Mouse (Mus musculus): ENCODE measurements around the gene Cdkn1c. TPM values are rescaled to one million over a fixed set of nuclear protein-coding genes. Genes with fewer than 3 reads are reported as not detected.
A peak's percentile ranks its signal among the peaks of the same experiment; 100 is the strongest.

Cdkn1c gene
- 329 and 443 TPM in 2 replicates for polyA plus RNA-seq (2016; fragmentation: Nextera tagmentation; extraction: Ambion mirVana)

DNA sequence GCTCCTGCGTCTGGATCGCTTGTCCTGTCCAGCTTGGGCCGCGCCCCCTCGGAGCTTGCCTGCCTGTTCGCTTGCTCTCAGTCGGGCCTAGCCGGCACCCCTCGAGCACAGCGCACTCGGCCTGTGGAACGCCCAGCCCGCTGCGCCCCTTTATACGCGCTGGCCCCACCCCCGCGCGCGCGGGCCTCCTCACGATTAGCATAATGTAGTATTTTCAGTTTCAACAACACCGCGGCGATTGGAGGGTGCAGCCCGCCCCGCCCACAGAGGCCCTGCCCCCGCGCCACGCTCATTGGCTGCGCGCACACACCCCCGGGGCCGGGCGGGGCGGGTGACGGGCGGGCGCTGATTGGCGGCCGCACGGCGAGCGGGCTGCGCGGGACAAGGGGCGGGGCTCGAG, at the start of gene Cdkn1c:
Gene Cdkn1c, minus strand, starts transcription at position 177 of the 400 bp plus-strand sequence.
- Histone ChIP-seq H3K9me3 (replicated peaks) (peaks cover 55% of the 10 kb centered on the region), H3K4me3 (peak within 1 kb of the TSS; percentile 59), H3K4me1 (peaks cover 59% of the 10 kb centered on the region), H3K27ac (replicated peaks) (peak within 1 kb of the TSS; percentile 90), H3K36me3 (peaks cover 10% of the 10 kb centered on the region), H3K27me3 (ENCODE audit: low read depth, poor library complexity, severe bottlenecking) (peaks cover 75% of the 10 kb centered on the region)
- DNase-seq (ENCODE audit: low spot score) = peak; percentile 92
- 42% methylated on average over 48 of the region's 48 CpGs for WGBS

DNA sequence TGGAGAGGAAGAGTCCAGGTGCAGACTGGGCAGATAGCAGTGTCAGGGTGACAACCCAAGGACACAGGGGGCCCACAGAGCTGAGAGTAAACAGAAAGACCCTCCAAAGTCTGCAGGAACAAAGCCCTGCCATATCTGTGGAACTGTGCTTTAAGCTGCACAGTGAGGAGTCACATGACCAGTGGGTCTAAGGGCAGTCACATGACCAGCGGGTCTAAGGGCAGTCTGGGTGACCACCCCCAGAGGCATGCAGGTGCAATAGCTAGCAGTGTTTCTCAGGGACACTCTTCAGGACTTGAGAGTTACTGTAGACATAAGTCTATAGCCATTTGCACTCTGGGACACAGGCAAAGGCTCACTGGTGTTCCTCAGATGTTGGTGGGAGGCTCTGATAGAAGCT, 48.7 kb upstream of the Cdkn1c start:
- Histone ChIP-seq H3K27ac (replicated peaks) (no peak overlapping the region), H3K4me1 (no peaks in the 10 kb centered on the region), H3K27me3 (ENCODE audit: low read depth, poor library complexity, severe bottlenecking) (peaks cover 9% of the 10 kb centered on the region), H3K9me3 (replicated peaks) (no peaks in the 10 kb centered on the region), H3K36me3 (peaks cover 27% of the 10 kb centered on the region), H3K4me3 (no peak overlapping the region)
- no peak for DNase-seq (ENCODE audit: low spot score)
- WGBS = 73% methylated on average over 1 of the region's 1 CpGs

DNA sequence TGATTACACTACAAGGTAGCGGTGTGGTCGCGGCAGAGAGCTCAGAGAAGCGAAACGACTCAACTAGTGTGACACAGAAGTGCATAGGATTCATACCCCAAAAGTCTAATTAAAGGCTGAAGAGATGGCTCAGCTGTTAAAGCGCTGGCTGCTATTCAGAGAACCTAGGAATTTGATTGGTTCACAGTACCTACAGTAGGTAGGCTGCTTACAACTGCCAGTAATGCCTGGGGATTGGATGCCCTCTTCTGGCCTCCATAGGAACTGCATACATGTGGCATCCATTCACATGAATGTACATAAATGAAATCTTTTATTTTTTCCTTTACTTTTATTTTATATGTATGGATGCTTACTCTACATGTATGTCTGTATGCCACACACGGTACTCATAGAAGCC, 45.8 kb upstream of the Cdkn1c start:
- H3K27me3 ChIP-seq (ENCODE audit: low read depth, poor library complexity, severe bottlenecking) = peaks cover 37% of the 10 kb centered on the region
- H3K4me3 ChIP-seq = no peak overlapping the region
- peak; percentile 47 for DNase-seq (ENCODE audit: low spot score)
- H3K36me3 ChIP-seq = no peaks in the 10 kb centered on the region
- no peak overlapping the region for H3K27ac ChIP-seq (replicated peaks)
- peaks cover 12% of the 10 kb centered on the region for H3K4me1 ChIP-seq
- 24% methylated on average over 7 of the region's 7 CpGs for WGBS
- H3K9me3 ChIP-seq (replicated peaks) = no peaks in the 10 kb centered on the region

DNA sequence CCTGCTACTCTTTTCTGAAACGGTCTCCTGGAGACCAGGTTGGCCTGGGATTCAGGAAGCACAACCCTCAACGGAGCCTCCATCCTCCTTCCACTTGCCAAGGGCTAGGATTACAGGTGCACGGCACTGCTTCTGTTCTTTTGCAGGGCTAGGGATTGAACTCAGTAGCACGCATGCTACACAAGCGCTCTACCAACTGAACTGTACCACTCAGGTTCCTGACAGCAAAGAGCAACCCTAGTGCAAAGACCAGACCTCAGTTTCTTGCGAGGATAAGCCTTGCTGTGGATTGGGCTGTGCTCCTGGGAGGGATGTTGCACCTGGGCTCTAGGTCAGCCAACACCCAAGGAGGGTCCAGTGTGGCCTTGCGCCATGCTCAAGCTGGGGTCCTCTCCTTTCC, 45.4 kb upstream of the Cdkn1c start:
- WGBS = 65% methylated on average over 7 of the region's 7 CpGs
- Histone ChIP-seq H3K4me3 (no peak overlapping the region), H3K36me3 (no peaks in the 10 kb centered on the region), H3K27me3 (ENCODE audit: low read depth, poor library complexity, severe bottlenecking) (peaks cover 42% of the 10 kb centered on the region), H3K27ac (replicated peaks) (no peak overlapping the region), H3K9me3 (replicated peaks) (no peaks in the 10 kb centered on the region), H3K4me1 (peaks cover 14% of the 10 kb centered on the region)
- DNase-seq (ENCODE audit: low spot score) = no peak

DNA sequence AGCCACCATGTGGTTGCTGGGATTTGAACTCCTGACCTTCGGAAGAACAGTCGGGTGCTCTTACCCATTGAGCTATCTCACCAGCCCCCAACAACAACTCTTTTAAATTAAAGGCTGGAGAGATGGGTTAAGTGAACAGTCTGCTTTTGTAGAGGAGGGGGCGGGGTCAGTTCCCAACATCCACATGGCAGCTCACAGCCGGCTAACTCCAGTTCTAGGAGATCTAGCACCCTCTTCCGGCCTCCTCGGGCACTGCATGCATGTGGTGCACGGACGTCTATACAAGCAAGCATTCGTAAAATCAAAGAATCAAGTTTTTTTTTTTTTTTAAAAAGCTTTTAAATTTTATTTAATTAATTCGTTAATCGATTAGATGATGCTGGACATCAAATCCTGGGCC, 45.0 kb upstream of the Cdkn1c start:
- WGBS = 25% methylated on average over 11 of the region's 11 CpGs
- peaks cover 46% of the 10 kb centered on the region for H3K27me3 ChIP-seq (ENCODE audit: low read depth, poor library complexity, severe bottlenecking)
- DNase-seq (ENCODE audit: low spot score) = peak; percentile 71
- no peak overlapping the region for H3K4me3 ChIP-seq
- no peaks in the 10 kb centered on the region for H3K36me3 ChIP-seq
- no peak overlapping the region for H3K27ac ChIP-seq (replicated peaks)
- no peaks in the 10 kb centered on the region for H3K9me3 ChIP-seq (replicated peaks)
- peaks cover 14% of the 10 kb centered on the region for H3K4me1 ChIP-seq

DNA sequence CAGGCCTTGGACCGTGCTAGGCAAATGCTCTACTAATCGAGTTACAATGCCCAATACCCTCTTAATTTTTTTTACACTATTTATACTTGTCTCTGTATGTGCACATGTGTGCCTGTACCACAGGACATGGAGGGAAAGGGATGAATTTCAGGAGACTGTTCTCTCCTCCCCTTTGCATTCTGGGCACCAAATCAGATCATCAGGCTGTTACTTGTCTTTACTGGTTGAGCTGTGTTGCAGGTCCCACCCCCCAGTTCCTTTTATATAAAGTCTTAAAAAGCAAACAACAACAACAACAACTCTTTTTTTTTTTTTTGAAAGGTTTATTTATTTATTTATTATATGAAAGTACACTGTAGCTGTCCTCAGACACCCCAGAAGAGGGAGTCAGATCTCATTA, 44.6 kb upstream of the Cdkn1c start:
- no peaks in the 10 kb centered on the region for H3K9me3 ChIP-seq (replicated peaks)
- peaks cover 50% of the 10 kb centered on the region for H3K27me3 ChIP-seq (ENCODE audit: low read depth, poor library complexity, severe bottlenecking)
- peaks cover 14% of the 10 kb centered on the region for H3K4me1 ChIP-seq
- H3K4me3 ChIP-seq = no peak overlapping the region
- WGBS = 89% methylated on average over 2 of the region's 2 CpGs
- no peak for DNase-seq (ENCODE audit: low spot score)
- H3K36me3 ChIP-seq = no peaks in the 10 kb centered on the region
- no peak overlapping the region for H3K27ac ChIP-seq (replicated peaks)

DNA sequence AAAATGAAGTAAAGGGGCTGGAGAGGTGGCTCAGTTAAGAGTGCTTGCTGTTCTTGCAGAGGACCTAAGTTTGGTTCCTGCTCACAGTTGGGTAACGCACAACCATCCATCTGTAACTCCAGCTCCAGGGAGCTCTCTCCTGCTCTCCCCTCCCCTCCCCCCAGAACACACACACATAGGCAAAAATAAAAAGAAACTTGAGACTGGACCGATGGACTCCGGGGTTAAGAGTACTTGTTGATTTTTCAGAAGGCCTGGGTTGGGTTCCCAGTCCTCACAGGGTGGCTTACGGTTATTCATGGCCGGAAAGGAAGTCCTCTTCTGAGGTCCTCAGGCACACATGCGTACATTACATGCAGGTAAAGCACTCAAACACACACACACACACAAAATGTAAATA, 43.1 kb upstream of the Cdkn1c start:
- Histone ChIP-seq H3K9me3 (replicated peaks) (no peaks in the 10 kb centered on the region), H3K27ac (replicated peaks) (no peak overlapping the region), H3K27me3 (ENCODE audit: low read depth, poor library complexity, severe bottlenecking) (peaks cover 65% of the 10 kb centered on the region), H3K36me3 (no peaks in the 10 kb centered on the region), H3K4me1 (peaks cover 14% of the 10 kb centered on the region), H3K4me3 (no peak overlapping the region)
- DNase-seq (ENCODE audit: low spot score) = no peak
- 86% methylated on average over 6 of the region's 6 CpGs for WGBS

DNA sequence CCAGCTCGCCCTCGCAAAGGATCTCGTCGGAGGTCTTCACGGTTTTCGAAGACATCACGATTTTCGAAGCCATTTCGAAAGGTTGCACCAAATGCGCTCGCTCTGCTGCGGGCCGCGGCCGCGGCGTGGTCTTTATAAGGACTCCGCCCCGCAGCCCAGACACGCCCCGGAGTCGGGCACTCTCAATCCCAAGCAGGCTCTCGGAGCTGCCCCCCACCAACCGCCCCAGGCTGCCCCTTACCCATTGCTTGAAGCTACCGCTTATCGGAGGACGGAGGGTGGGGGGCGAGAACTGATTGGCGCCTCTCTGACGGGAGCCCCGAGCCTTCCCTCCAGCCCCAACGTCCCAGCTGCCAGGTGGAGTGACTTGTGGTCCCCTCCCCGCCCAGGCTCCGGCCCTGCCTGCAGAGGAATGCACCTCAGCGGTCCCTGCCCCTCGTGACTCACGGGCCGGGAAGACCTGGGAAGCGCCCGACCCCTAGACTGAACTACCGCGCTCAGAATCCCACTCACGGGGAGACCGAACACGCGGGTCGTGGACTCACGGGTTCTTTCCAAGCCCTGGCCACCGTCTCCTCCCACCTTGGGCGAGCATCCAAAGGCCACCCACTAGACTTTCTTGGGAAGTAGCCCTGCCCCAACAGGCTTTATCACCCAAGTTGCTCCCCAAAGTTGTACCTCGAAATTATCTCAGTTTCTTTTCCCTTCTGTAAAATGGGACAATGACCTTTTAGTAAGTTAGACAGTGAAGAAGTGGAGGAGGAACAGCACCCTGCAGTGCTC, 41.8 kb upstream of the Cdkn1c start, which contains the start of gene Phlda2:
Gene Phlda2, minus strand, starts transcription at position 733 of the 783 bp plus-strand sequence.
- Histone ChIP-seq H3K27me3 (ENCODE audit: low read depth, poor library complexity, severe bottlenecking) (peaks cover 78% of the 10 kb centered on the region), H3K27ac (replicated peaks) (no peak within 1 kb of the TSS; the same call in 1 of the 2 replicates), H3K36me3 (no peaks in the 10 kb centered on the region), H3K9me3 (replicated peaks) (no peaks in the 10 kb centered on the region), H3K4me1 (peaks cover 14% of the 10 kb centered on the region), H3K4me3 (peak within 1 kb of the TSS; percentile 53)
- WGBS = 3% methylated on average over 51 of the region's 51 CpGs
- peak; percentile 52 for DNase-seq (ENCODE audit: low spot score)

DNA sequence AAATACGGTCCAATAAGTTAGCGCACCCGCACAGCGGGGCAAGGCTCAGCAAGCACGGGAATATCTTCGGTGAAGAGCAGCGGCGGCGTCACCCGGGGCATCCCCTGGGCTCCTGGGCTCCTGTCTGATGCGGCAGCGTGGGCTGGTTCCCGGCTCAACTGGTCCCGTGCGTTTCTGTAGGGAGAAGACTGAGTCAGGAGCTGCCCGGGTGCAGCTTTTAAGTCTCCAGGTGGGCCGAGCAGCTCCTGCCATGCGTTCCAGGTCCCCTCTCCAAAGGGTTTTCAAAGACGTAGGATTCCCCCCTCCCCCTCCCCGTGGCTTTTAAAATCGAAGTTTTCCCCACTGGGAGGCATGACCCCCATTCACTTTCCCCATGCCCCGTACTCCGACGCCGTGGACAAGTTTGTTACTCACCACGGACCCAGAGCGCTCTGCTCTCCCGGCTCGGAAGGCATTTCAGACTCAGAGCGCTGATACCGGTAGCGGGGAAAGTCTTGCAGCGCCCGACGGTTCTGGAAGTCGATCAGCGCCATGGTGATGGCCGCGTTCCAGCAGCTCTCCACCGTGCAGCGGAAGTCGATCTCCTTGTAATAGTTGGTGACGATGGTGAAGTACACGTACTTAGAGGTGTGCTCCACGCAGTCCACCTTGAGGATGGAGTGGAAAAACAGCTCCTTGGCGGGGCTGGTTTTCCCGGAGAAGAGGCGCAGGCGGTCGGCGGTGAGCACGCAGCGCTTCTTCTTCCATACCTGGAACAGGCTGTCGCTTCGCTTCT, 41.0 kb upstream of the Cdkn1c start:
- no peaks in the 10 kb centered on the region for H3K36me3 ChIP-seq
- H3K4me1 ChIP-seq = peaks cover 14% of the 10 kb centered on the region
- peaks cover 79% of the 10 kb centered on the region for H3K27me3 ChIP-seq (ENCODE audit: low read depth, poor library complexity, severe bottlenecking)
- peak overlapping the region; percentile 53 for H3K4me3 ChIP-seq
- DNase-seq (ENCODE audit: low spot score) = peak; percentile 21
- H3K9me3 ChIP-seq (replicated peaks) = no peaks in the 10 kb centered on the region
- WGBS = 7% methylated on average over 55 of the region's 55 CpGs
- H3K27ac ChIP-seq (replicated peaks) = no peak overlapping the region

DNA sequence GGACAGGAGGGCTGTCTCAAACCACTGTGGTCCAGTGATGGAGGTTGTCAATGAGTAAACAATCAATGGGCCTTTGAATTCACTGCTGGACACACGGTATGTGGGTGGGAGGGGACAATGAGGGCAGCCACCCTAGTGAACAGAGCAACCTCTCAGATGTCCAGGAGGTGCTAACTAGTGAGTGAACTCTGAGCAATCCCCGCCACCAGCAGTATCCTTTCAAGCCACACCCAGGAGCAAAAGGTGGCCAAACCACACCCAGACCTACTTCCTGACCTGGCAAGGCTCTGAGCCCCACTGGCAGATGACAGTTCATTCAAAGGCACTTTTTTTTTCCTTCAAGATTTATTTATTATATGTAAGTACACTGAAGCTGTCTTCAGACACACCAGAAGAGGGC, 40.1 kb upstream of the Cdkn1c start:
- peaks cover 79% of the 10 kb centered on the region for H3K27me3 ChIP-seq (ENCODE audit: low read depth, poor library complexity, severe bottlenecking)
- no peaks in the 10 kb centered on the region for H3K36me3 ChIP-seq
- H3K9me3 ChIP-seq (replicated peaks) = no peaks in the 10 kb centered on the region
- peaks cover 14% of the 10 kb centered on the region for H3K4me1 ChIP-seq
- H3K27ac ChIP-seq (replicated peaks) = no peak overlapping the region
- no peak overlapping the region for H3K4me3 ChIP-seq
- 61% methylated on average over 2 of the region's 2 CpGs for WGBS
- DNase-seq (ENCODE audit: low spot score) = no peak

DNA sequence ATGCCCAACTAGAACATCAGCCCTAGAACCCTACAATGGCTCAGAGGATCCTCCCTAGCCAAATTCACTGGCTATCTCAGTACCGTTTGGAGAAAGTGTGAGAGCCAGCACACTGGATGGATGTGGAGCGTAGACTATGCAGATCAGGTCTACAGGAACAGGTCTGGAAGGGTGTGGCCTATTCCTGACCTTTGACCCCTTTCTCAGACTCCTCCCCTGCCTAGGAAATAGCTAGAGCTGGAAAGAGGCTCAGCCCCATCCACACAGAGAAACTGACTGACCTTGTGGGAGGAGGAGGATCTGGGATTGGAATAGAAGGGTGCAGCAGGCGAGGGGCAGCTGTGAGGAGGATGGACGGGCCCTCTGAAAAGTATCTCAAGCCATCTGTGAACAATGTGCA, 37.7 kb upstream of the Cdkn1c start:
- H3K27me3 ChIP-seq (ENCODE audit: low read depth, poor library complexity, severe bottlenecking) = peaks cover 60% of the 10 kb centered on the region

DNA sequence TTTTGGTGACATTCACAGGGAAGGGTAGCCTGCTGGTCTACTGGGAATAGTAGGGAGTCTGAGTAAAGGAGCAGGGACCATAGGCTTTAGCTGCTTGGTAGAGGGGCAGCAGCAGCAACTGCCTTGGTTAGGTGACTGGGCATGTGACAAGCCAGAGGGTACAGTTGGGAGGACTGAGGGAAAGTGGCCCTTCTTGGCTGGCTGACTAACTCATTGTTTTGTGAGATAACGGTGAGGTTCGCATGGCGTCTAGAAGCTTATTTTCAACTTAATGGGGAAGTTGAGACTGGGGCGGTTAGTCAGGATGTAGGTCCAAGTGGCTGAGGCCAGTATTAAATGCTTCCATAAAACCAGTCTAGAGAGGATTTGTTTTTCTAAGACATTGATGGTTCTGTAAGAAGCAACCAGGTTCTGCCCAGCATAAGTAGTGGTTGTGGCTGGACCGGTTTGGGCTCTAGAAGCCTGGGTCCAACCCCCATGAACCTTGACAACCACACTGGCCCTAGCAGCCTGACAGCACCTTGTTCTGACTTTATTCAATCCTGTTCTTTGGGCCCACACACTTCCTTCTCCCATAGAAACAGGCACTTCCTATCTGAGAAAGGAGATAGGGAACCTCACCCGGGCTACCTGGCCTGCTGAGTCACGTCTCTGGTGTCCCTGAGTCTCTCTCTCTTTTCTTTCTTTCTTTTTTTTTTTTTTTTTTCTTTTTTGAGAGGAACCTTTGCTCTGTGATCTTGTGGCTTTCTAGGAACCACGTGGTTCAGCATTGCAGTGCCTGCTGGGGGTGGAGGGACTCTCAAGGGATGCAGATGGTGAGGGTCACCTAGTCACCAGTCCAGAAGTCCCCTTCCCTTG, 34.5 kb upstream of the Cdkn1c start:
- Histone ChIP-seq H3K27me3 (ENCODE audit: low read depth, poor library complexity, severe bottlenecking) (peaks cover 35% of the 10 kb centered on the region), H3K9me3 (replicated peaks) (no peaks in the 10 kb centered on the region), H3K27ac (replicated peaks) (no peak overlapping the region), H3K36me3 (no peaks in the 10 kb centered on the region), H3K4me1 (no peaks in the 10 kb centered on the region), H3K4me3 (no peak overlapping the region)
- DNase-seq (ENCODE audit: low spot score) = no peak
- WGBS = 85% methylated on average over 8 of the region's 8 CpGs

More for the DNA sequence above, 37.7 kb upstream of the Cdkn1c start:
- H3K4me1 ChIP-seq = peaks cover 14% of the 10 kb centered on the region
- H3K4me3 ChIP-seq = no peak overlapping the region
- no peak overlapping the region for H3K27ac ChIP-seq (replicated peaks)
- H3K9me3 ChIP-seq (replicated peaks) = no peaks in the 10 kb centered on the region
- no peaks in the 10 kb centered on the region for H3K36me3 ChIP-seq
- no peak for DNase-seq (ENCODE audit: low spot score)
- WGBS = 89% methylated on average over 4 of the region's 4 CpGs
